Mouse (Mus musculus): Measurements from ENCODE around the gene Vps41.

DNA sequence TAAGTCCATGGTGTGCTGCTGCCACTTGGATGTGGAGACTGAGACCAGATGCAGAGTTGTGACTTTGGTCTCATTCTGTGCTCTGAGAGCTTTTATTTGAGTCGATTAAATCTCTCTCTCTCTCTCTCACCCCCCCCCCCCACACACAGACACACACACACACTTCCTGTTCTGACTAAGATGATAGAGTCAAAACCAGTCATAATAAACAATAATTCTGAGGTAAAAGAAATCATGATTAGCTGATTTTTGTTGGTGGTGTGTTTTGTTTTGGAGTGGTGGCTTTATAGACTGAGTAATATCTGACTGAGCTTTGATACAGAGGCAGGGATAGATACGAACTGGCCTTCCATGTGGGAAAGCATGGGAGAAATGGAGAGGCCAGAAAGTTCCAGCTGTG lies 74.6 kb downstream of the Vps41 start:
- TF ChIP-seq CTCF (IDR thresholded peaks at IDR 0.05; ENCODE audit: borderline replicate concordance, extremely low read depth, insufficient read depth, insufficient read length): no peak
- TF ChIP-seq POLR2A (IDR thresholded peaks at IDR 0.05; ENCODE audit: borderline replicate concordance, extremely low read depth, insufficient read depth, insufficient read length, poor library complexity, severe bottlenecking): no peak

All from brain, embryonic 14.5 days (tissue).